8 mouse cellular contexts compared by ENCODE assay signal in genomic region chr10:85386605-85387218, GRCm38 (mm10). TPM values are rescaled to one million over a fixed set of nuclear protein-coding genes. Genes with fewer than 3 reads are reported as not detected.
DNase-seq lines count a peak whose midpoint lies in the region; ATAC-seq and TF ChIP-seq lines count a peak whose summit lies in the region.

Gene Btbd11 (plus strand): TSS chr10:85386814.

- peak; percentile 89 for ATAC-seq in embryonic facial prominence, embryonic 11.5 days (replicated peaks; ENCODE audit: insufficient number of reproducible peaks, low FRiP score, low TSS enrichment, low read depth)
- peak; percentile 92 for ATAC-seq in limb, embryonic 11.5 days (ENCODE audit: insufficient number of reproducible peaks, low FRiP score, low TSS enrichment, low read depth)
- peak; percentile 95 for ATAC-seq in midbrain, embryonic 13.5 days

- TF ChIP-seq POLR2A in heart, adult 2 months (IDR thresholded peaks at IDR 0.05; ENCODE audit: insufficient read depth, low read depth, low read length) = peak; percentile 67
- peak; percentile 40 for TF ChIP-seq POLR2A in kidney, adult 2 months (IDR thresholded peaks at IDR 0.05; ENCODE audit: low read depth, low read length)

- under 1% methylated on average over 46 of the region's 46 CpGs for WGBS in embryonic facial prominence, embryonic 11.5 days
- under 1% methylated on average over 46 of the region's 46 CpGs for WGBS in heart, adult 2 months
- under 1% methylated on average over 46 of the region's 46 CpGs for WGBS in kidney, adult 2 months
- 0% methylated on average over 43 of the region's 46 CpGs for WGBS in limb, embryonic 11.5 days
- WGBS in midbrain, embryonic 13.5 days = under 1% methylated on average over 46 of the region's 46 CpGs

- no peaks in the 10 kb centered on the region for H3K79me2 ChIP-seq in heart, adult 2 months (replicated peaks; ENCODE audit: control insufficient read depth, insufficient read depth, low read length)

- H3K4me1 ChIP-seq in embryonic facial prominence, embryonic 11.5 days (ENCODE audit: control insufficient read depth, insufficient read depth, low read length) = peaks cover 2% of the 10 kb centered on the region
- H3K4me1 ChIP-seq in heart, adult 2 months (ENCODE audit: control insufficient read depth, insufficient read depth, low read length) = no peaks in the 10 kb centered on the region
- H3K4me1 ChIP-seq in kidney, adult 2 months (ENCODE audit: control insufficient read depth, insufficient read depth, low read length) = no peaks in the 10 kb centered on the region; the same call in 1 of the 2 replicates
- H3K4me1 ChIP-seq in limb, embryonic 11.5 days (ENCODE audit: control insufficient read depth, insufficient read depth, low read length) = peaks cover 16% of the 10 kb centered on the region; the same call in 1 of the 2 replicates
- peaks cover 35% of the 10 kb centered on the region for H3K4me1 ChIP-seq in midbrain, embryonic 13.5 days (replicated peaks)

- peak within 1 kb of the TSS; percentile 62 for H3K4me3 ChIP-seq in embryonic facial prominence, embryonic 11.5 days (ENCODE audit: low read depth, low read length)
- peak within 1 kb of the TSS; percentile 69 for H3K4me3 ChIP-seq in heart, adult 2 months
- H3K4me3 ChIP-seq in kidney, adult 2 months (ENCODE audit: insufficient read depth, low read depth, low read length) = peak within 1 kb of the TSS; percentile 70
- H3K4me3 ChIP-seq in limb, embryonic 11.5 days (ENCODE audit: low read depth, low read length) = peak within 1 kb of the TSS; percentile 62
- H3K4me3 ChIP-seq in midbrain, embryonic 13.5 days (replicated peaks) = peak within 1 kb of the TSS; percentile 68

- H3K9me3 ChIP-seq in embryonic facial prominence, embryonic 11.5 days (replicated peaks; ENCODE audit: control insufficient read depth, low read length) = no peaks in the 10 kb centered on the region
- H3K9me3 ChIP-seq in limb, embryonic 11.5 days (ENCODE audit: control insufficient read depth, low read length) = no peaks in the 10 kb centered on the region
- no peaks in the 10 kb centered on the region for H3K9me3 ChIP-seq in midbrain, embryonic 13.5 days

- H3K9ac ChIP-seq in embryonic facial prominence, embryonic 11.5 days (replicated peaks; ENCODE audit: low read length) = peak within 1 kb of the TSS; percentile 70
- H3K9ac ChIP-seq in heart, adult 2 months (ENCODE audit: low read depth, low read length) = peak within 1 kb of the TSS; percentile 64
- peak within 1 kb of the TSS; percentile 77 for H3K9ac ChIP-seq in limb, embryonic 11.5 days (ENCODE audit: low read length)
- peak within 1 kb of the TSS; percentile 78 for H3K9ac ChIP-seq in midbrain, embryonic 13.5 days (replicated peaks)

- DNase-seq in adrenal gland, postnatal 25 days = peak; percentile 92
- DNase-seq in embryonic facial prominence, embryonic 11.5 days (ENCODE audit: low spot score) = peak; percentile 94
- peak; percentile 88 to 92 for DNase-seq in heart, adult 2 months
- peak; percentile 96 for DNase-seq in kidney, adult 2 months
- DNase-seq in limb, embryonic 11.5 days (ENCODE audit: low spot score) = peak; percentile 89
- peak; percentile 11 for DNase-seq in spleen, adult 12 weeks (ENCODE audit: low spot score)
- DNase-seq in adipocyte (ENCODE audit: low spot score) = no peak

- H3K36me3 ChIP-seq in embryonic facial prominence, embryonic 11.5 days (replicated peaks; ENCODE audit: control insufficient read depth, insufficient read depth, low read depth, low read length) = no peaks in the 10 kb centered on the region
- no peaks in the 10 kb centered on the region for H3K36me3 ChIP-seq in heart, adult 2 months (ENCODE audit: control insufficient read depth, insufficient read depth, low read length)
- no peaks in the 10 kb centered on the region for H3K36me3 ChIP-seq in kidney, adult 2 months (ENCODE audit: control insufficient read depth, insufficient read depth, low read length)
- H3K36me3 ChIP-seq in limb, embryonic 11.5 days (ENCODE audit: control insufficient read depth, insufficient read depth, low read length) = no peaks in the 10 kb centered on the region
- H3K36me3 ChIP-seq in midbrain, embryonic 13.5 days = no peaks in the 10 kb centered on the region

- intact Hi-C loops in heart, adult 2 months (cut with DNase I) = loop anchor here (2.0 to 10.0 kb wide), 2 partner anchors 204 to 238 kb away; no protein-coding TSS in a partner anchor

- TF ChIP-seq EP300 in heart, adult 2 months (IDR thresholded peaks at IDR 0.05; ENCODE audit: insufficient read depth, low read depth, low read length) = no peak

- no peaks in the 10 kb centered on the region; the same call in 1 of the 2 replicates for H3K27me3 ChIP-seq in embryonic facial prominence, embryonic 11.5 days (ENCODE audit: control insufficient read depth, insufficient read depth, low read length)
- peaks cover 2% of the 10 kb centered on the region; the same call in 1 of the 2 replicates for H3K27me3 ChIP-seq in heart, adult 2 months (ENCODE audit: control insufficient read depth, insufficient read depth, low read length)
- H3K27me3 ChIP-seq in kidney, adult 2 months (replicated peaks; ENCODE audit: control insufficient read depth, insufficient read depth, low read length) = no peaks in the 10 kb centered on the region
- H3K27me3 ChIP-seq in limb, embryonic 11.5 days (ENCODE audit: control insufficient read depth, insufficient read depth, low read length) = 0 out of 2 replicates have a peak, but pooled peaks cover 3% of the 10 kb centered on the region
- H3K27me3 ChIP-seq in midbrain, embryonic 13.5 days = peaks cover 12% of the 10 kb centered on the region; the same call in 1 of the 2 replicates

- H3K27ac ChIP-seq in embryonic facial prominence, embryonic 11.5 days (replicated peaks; ENCODE audit: low read depth, low read length) = no peak within 1 kb of the TSS
- H3K27ac ChIP-seq in heart, adult 2 months = peak within 1 kb of the TSS; percentile 53
- H3K27ac ChIP-seq in kidney, adult 2 months (ENCODE audit: insufficient read depth, low read depth, low read length) = no peak within 1 kb of the TSS
- H3K27ac ChIP-seq in limb, embryonic 11.5 days (replicated peaks; ENCODE audit: low read depth, low read length) = 0 out of 2 replicates have a peak within 1 kb of the TSS, but pooled peaks have one; percentile 36
- H3K27ac ChIP-seq in midbrain, embryonic 13.5 days = peak within 1 kb of the TSS; percentile 74

- peak; percentile 45 for TF ChIP-seq CTCF in heart, adult 2 months (IDR thresholded peaks at IDR 0.05)
- no peak for TF ChIP-seq CTCF in kidney, adult 2 months (conservative IDR thresholded peaks at IDR 0.05; ENCODE audit: insufficient read depth, insufficient read length, low read depth, low read length)

- peak within 1 kb of the TSS; percentile 99 for H3K4me2 ChIP-seq in embryonic facial prominence, embryonic 11.5 days (ENCODE audit: low read depth, low read length)
- H3K4me2 ChIP-seq in limb, embryonic 11.5 days (ENCODE audit: low read depth, severe bottlenecking) = peak within 1 kb of the TSS; percentile 99
- peak within 1 kb of the TSS; percentile 100 for H3K4me2 ChIP-seq in midbrain, embryonic 13.5 days (replicated peaks)

RNA-seq across cellular contexts. Expression of gene Btbd11, which starts in this region (rescaled TPM):
- total RNA-seq in adrenal gland, postnatal 25 days (2021) = 8.2 and 8.8 TPM in 2 replicates
- polyA plus RNA-seq in embryonic facial prominence, embryonic 11.5 days (2014; fragmentation: Nextera tagmentation; extraction: Ambion mirVana) = 4.4 and 8.1 TPM in 2 replicates
- 1 to 10 TPM; 1.4 to 2.7 TPM for total RNA-seq in heart, adult 2 months (2021)
- polyA plus RNA-seq in heart, adult 2 months (2012; rRNA removed) = 1.8 and 1.9 TPM in 2 replicates
- 3.9 and 4.1 TPM in 2 replicates for polyA plus RNA-seq in kidney, adult 2 months (2012; rRNA removed)
- 7.5 and 7.6 TPM in 2 replicates for polyA plus RNA-seq in limb, embryonic 11.5 days (2014; fragmentation: Nextera tagmentation; extraction: Ambion mirVana)
- 10.3 and 10.7 TPM in 2 replicates for polyA plus RNA-seq in midbrain, embryonic 13.5 days (2015; fragmentation: Nextera tagmentation; extraction: Ambion mirVana)

Comparison
In these comparisons a context has a peak if more than half of its experiments do, and no peak if none do; other contexts are left out.
1. H3K27ac ChIP-seq: peak in heart, adult 2 months (single experiment), limb, embryonic 11.5 days (single experiment) and midbrain, embryonic 13.5 days (single experiment); none in embryonic facial prominence, embryonic 11.5 days (single experiment) and kidney, adult 2 months (single experiment).
2. Peak in every context shown above with its lines, with median percentiles within 50 percentile points of each other: ATAC-seq, H3K4me2 ChIP-seq, H3K4me3 ChIP-seq and H3K9ac ChIP-seq.